Mouse (Mus musculus) thymus, postnatal 0 days (tissue): Measurements from ENCODE around the gene Tmem214. TPM values are rescaled to one million over a fixed set of nuclear protein-coding genes. Genes with fewer than 3 reads are reported as not detected.

ENCODE experiments used
- DNase-seq: peaks from one replicate; pipeline ENCODE4 v3.0.0-alpha.2; 2015; ENCODE audit warnings: low spot score
- polyA plus RNA-seq: library from polyadenylated mRNA; unstranded; fragments of >200 nt; fragmentation: Nextera tagmentation; extraction: Ambion mirVana; gene quantifications from 2 replicates; pipeline ENCODE4 v1.2.1, GENCODE M21; 2015

The Tmem214 gene
- polyA plus RNA-seq: 41.7 TPM in 2 replicates

DNA sequence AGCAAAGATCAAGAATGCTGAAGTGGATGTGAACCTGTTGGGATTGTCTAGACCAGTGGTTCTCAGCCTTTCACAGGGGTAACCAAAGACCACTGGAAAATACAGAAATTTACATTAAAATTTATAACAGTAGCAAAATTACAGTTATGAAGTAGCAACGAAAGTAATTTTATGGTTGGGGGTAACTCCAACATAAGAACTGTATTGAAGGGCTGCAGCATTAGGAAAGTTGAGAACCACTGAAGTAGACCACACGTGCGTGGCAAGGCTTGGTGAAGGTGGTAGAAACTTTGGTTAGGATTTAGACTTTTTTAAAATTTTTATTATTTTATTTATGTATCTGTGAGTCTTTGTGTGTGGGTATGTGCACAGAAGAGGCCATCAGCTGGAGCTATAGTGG is at the start of gene Tmem214:
Gene Tmem214 (plus strand): TSS at position 301 of the 400 bp plus-strand sequence.
- DNase-seq: no peak

DNA sequence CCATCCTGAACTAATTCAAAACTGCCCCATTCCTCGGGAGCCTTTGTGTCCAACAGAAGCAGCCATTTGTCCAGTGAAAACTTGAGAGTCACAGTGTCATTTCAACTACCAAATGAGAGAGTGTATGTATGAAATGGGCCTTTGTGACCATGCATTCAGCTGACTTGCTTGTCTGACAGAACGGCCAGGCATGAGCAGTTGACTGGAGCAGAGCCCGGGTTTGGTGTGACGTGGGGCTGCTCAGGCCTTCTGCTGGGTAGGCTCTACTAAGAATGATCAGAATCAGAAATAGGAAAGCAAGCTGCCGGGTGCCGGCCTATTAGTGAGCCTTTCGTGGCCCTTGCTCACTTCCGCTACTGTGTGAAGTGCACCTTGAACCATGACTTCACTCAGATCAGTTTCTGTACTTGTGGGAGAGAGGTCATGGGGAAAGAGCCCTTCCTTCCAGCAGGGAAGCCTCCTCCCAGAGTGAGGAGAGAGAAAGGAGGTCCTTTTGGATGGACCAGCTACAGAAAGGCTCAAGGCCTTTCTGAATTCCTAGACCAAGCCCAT is 49.0 kb upstream of the Tmem214 start:
- DNase-seq: no peak

DNA sequence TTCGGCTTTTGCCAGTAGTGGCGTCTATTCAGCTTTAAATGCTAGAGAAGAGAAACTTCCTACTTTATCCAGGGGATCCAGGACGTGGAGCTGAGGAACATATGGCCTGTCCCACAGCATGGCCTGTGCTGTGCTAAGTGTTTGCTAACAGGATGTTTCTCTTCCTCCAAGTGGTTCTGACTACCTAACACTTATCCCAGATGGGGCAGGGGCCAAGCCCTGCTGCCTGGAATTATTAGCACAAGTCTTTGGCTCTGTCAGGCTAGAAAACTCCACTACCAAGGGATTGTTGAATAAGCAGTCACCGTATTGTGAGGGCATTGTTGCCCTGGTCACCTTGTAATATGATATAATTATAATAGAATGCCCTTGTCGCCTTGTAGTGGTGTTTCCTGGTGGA is 45.1 kb upstream of the Tmem214 start:
- DNase-seq: no peak

DNA sequence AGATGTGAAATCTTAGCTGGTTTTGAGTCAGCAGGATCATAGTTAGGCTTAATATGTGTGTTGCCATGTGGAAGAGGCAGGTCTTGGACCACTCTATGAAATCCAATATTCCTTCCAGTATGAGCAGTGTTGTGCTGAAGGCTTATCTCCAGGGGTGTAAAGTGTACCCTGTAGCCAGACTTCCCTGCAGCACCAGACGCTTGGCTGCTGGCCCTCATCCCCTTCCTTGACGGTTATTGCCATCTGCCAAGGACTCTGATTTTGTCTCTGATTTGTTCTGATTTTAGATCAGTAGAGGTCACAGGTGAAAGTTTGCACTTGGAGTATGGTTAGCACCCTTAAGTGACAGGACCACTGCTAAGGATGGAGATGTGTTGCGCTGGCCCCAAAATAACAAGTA is 44.7 kb upstream of the Tmem214 start:
- DNase-seq: no peak

DNA sequence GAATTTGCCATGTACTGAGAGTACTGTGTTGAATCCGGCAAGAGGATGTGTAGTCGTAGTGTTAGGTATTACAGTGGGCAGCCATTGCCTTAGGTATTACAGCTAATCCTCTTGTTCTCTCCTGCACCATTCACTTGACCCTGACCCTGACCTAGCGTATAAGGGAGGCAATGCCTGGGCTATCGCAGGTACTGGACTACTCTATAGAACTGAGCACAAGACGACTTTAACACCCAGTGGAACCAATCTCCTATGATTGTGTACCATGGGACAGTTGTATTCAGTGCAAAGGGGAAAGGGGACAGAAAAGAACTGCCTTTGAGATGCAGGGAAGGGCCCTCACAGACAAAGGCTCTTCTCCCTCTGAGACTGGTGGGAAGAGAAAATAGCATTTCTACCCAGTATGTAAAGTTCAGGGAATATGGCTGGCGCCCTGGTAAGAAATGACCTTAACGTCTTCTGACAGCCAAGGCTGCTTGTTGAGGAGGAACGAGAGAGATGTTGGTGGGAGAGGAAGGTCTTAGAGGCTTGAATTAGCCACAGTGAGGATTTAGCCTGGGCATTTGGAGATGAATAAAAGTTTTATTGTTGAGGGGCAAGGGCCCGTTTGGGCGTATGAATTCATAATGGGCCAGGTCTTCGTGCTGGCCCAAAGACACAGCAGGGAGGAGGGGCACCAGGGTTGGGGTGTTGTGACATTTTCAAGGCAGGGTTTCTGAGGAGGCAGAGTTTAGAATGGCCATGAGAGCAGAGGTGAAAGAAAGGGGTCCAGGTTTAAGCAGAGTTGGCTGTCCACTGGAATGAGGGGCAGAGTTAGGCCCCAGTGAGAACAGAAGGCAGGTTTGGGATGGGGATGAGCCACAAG is 43.5 kb upstream of the Tmem214 start:
- no peak for DNase-seq

DNA sequence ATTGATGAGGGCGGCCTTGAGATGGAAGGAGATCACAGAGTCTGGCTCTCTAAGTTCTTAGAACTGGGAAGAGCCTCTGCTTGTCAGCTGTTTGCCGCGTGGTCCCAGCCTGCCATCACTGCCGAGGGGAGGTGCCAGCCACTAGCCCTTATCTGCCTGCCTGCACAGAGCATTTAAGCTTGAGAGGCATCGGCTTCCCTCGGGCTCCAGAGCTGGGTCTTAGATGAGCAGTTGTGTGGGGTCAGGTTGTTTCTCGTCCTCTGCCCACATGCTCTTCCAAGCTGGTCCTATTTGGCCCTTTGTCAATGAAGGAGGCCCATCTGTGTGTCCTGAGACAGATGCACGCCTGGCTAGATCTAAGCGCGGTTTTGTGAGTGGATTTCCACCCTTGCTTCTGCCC is 42.6 kb upstream of the Tmem214 start:
- no peak for DNase-seq

DNA sequence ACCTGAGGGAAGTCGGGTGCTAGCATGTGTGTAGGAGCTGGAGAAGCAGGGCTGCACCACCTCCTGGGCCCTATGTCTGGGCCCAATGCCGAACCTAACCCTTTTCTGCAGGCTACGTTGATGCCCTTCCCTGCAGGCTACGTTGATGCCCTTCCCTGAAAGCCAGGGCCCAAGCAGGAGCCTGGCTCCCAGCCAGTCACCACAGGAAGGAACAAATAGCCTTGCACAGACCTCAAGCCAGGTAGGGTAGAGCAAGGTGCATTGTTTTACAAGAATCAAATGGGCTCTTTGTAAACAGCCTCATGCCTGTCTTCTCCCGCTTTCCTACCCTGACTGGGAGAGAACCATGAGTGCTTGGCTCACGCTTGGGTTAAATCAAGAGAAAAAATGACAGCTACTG is 42.0 kb upstream of the Tmem214 start:
- no peak for DNase-seq

DNA sequence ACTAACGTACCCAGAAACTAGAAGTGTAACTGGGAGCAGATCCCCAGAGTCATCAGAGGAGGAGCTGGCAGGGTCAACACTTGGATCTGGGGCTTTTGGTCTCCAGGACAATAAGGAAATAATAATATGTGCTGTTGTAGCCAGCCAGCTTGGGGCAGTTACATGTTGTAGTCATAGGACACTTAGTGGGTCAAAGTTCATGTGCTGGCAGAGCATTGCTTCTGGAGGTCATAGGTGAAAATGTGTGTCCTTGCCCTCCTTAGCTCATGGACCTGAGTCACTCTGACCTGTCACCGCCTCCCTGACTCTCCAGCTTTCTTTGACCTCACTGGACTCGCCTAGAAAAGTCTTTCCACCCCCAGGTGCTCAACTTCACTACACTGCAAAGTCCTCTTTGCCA is 34.4 kb upstream of the Tmem214 start:
- DNase-seq: no peak

DNA sequence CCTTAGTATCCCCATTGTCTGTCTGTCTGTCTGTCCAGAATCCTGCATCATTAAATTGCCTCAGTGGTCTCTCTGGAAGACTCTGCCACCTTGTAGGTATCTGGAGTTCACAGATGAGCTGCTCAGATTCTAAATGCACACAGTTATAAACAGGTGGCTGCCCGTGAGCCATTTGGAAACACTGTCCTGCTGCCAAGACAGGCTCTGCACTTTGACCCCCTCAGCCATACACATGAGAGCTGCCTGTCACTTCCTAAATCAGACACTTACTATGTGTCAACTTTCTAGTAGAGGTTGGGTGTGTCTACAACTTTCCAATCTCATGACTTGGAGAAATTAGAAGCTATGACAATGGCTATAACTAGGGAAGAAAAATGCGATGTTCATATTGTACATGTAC is 28.1 kb upstream of the Tmem214 start:
- no peak for DNase-seq

DNA sequence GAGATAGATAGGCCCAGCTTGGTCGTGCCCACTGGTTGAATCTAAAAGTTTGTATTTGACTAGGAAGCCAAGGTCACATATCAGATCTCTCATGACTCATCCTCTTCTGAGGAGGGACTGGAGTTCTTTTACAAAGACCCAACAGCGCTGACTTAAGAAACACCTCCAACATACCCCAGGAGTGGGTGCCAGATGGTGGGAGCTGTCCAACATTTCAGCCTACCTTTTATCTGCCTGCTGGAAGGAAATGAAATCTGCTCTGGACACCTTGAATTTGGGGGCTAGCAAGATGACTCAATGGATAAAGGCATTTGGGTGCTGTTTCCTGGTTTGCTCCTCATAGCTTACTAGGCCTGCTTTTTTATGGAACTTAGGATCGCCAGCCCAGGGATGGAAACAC is 25.9 kb upstream of the Tmem214 start:
- peak; percentile 3 for DNase-seq

DNA sequence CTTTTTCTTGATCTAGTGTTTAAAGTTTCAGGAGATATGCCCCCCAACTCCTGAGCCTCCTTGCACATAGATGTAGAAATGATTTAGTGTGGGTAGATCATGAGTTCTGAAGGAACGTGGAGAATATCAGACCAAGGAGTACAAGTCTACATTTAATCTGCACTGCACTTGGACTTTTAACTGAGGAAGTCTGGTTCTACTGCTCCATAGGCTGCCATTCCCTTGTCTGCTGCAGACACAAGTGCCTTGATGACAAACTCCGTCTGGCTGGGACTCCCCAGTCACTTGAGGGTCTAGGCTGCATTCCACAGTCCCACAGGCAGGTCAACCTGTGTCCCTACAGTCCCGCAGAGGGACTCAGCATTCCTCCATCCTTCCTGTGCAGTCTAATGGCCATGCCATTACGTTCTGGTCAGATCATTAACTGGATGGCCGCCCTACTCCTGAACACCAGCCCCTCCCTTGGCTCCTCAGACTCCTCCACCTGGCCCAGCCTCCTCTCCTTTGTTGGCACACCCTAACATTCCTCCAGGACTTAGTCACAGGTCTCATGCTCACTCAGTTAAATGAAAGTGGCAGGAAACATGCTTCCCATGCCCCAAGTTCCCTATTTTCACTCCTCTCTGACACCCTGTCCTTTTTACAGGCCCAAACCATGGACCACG is 17.8 kb upstream of the Tmem214 start:
- no peak for DNase-seq

DNA sequence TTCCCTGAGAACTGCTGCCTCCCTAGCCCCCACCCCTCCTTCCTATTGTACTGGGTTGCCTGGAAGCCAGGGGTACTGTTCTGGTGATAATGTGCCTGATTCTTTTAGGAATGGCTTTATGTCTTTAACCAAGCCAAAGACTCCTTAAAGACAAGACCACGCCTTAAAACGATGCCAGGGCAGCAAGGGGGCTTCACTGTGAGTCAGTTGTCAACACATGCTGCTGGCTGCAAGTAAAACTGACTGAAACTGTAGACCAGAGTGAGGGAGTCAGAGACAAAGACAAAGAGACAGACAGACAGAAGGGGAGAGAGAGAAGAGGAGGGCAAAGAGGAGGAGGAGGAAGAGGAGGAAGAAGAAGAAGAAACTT is 17.3 kb upstream of the Tmem214 start:
- no peak for DNase-seq

DNA sequence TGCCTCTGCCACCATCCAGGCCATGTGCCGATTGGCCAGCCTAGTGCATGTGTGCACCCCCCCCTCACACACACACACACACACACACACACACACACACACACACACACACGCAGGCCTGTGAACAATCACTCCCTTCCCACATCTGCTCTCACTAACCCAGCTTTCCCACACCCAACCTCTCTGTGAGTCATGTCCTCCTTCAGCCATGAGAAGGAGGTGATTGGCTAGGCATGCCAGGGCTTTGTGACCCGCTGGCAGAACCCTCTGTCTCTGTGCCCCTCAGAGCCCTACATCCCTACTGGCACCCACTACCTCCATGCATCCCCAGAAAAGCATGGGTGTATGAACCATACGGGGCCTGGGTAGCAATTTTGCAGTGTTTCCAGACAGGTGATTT is 14.3 kb upstream of the Tmem214 start:
- no peak for DNase-seq

DNA sequence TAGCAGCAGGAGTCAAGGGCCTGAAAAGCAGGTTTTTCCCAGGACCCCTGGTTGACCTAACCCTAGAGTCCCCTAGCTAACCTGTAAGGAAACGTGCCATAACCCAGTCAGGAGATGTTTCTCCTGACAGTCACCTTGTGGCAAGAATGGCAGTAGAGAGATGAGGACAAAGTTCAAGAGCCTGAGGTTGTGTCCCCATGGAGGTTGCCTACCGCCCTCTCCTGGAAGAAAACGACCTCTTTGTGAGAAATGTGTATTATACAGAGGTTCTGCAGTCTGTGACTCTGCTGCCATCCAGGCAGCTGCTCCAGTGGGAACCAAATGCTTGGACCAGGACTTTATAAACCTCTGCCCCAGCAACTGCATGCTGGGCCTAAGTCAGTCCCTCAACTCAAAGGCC is 12.1 kb upstream of the Tmem214 start:
- DNase-seq: peak; percentile 16

DNA sequence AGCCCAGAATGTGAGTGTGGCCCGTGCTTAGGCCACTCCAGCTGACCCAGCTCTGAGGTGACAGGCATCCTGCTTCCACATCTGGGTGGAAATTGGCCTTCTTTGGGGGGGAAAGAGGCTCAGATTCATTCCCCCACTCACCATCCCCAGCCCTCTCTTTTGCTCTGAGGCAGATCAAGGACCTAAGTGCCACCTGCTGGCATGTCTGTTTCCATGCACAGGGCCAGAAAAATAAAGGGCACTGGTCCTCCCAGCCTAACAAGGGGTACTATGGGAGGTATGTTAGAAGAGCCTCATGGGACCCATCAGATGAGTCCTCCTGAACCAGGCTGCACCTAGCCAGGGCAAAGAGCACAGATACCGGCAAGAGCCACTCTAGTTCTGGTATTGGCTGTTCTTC is 11.7 kb upstream of the Tmem214 start:
- peak; percentile 4 for DNase-seq

DNA sequence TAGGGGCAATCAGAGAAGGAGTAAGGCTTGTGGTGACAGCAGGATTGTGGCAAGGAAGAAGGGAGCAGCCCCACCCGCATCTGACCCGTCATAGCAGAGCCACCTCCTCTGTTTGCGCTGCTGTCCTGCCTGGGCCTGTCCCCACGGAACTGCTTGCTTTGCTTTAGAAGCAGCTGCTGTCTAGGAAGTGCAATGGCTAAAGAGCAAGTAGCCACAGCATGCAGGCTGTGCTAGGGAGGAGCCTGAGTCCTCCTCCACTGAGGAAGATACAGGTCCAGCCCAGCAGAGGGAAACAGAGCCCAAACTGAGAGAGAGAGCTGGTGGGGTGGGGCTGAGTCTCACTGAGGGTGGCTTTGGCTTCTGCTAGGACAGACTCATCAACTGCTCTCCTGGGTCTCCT is 4.0 kb upstream of the Tmem214 start:
- peak; percentile 11 for DNase-seq

DNA sequence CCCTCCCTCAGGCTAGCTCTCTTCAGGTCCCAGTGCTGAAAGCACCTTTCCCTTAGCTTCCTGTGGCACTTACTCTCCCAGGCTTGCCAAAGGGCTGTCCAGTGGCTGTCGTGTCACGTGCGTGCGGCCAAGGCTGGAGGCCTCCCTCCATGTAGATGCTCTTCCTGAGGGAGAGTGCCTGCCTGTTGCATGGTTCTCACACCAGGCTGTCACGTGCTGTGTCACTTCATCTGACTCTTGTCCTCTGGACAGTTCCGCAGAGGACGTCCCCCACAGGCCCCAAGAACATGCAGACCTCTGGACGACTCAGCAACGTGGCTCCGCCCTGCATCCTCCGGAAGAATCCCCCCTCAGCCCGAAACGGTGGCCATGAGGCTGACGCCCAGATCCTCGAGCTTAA is 3.5 kb upstream of the Tmem214 start:
- no peak for DNase-seq

DNA sequence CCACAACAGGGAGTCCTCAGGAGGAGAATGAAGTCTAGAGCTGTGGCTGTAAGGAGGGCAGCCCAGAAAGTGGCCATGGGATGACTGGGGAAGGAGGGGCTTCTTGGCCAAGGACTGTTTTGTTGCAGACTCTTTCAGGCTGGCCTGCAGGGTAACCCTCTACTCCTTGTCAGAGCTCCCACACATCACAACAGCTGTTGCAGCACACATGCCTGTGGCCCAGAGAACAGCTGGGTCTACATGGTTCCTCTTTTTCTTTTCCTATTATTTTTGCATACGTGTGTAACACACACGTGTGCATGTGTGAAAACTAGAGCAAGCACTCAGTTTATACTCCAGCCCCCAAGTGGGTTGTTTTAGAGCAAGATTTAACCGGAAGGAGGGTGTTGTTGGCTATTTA is 941 bp upstream of the Tmem214 start:
- DNase-seq: no peak

DNA sequence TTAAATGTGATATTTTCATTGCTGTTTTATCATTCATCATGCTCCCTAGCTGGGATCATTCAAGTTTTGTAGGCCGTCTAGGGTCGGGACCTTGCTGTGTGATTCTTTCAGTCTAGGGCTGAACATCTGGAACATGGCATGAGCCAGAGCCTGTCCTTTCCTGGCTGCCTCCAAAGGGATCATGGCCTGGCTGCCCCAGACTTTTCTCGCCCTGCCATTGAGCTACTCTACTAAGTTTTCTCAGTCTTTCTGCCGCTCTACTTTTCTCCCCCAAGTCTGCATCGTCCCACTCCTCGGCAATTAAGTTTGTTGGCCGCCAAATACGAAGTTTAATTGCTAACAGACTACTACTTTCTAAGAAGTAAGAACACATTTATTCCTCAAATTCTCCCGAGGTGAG is 1.2 kb downstream of the Tmem214 start:
- DNase-seq: no peak

DNA sequence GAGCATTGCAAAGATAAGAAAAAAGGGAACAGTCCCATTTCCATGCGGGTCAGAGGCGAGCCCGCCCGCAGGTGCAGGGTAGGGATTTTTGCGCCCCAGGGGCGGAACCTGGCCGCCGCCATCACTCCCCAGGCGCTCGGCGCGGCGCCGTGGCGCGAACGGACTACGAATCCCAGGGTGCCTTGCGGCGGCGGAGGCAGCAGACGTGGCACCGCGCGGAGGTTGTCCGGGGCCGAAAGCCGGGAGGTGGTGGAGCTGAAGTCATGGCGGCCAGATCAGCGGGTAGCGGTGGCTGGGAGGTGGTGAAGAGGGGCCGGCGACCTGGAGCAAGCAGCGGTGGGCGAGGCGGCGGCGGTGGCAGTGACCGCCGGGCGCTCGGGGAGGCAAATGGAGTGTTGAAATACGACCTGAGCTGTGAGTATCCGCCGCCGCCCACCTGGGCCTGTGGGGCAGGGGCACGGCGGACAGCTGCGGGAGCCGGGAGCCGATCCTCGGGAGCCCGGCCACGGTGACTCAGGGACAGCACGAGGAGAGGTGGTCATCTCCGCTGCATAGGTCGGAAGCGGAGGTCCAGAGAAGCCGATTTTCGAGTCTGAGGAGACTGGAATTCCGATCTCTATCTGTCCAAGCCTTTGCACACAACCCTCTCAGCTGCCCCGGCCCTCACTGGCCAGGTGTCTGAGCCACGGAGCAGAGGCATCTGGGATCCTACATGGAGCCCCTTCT is 1.8 kb downstream of the Tmem214 start:
- peak; percentile 87 for DNase-seq

DNA sequence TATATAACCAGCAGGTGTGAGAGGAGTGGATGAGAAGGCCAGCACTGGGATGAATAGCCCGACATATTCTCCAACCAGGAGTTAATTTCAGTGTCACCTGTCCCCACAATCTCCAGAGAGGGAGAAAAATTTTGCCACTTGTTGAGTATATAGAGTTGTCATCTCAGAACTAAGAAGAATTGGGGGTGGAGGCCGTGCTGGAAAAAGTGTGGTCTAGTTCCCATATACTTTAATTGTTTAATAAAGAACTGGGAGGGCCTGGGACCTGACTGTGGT is 2.3 kb downstream of the Tmem214 start:
- DNase-seq: no peak

DNA sequence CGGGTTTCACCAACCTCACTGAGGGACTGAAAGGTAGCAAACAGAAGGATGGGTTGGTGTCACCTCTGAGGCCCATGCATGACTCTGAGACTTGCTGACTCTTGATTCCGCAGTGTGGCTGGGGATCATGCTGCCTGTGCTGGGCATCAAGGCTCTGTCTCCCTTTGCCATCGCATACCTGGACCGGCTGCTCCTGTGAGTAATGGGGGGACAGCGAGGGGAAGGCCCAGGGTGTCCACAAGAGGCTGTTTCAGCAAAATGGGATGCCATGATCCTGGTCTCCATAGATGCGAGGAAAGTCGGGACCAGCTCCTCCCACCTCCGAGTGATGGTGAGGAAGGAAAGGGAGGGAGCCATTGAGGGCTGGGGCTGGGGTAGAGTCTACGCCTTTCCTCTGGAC is 4.8 kb downstream of the Tmem214 start:
- no peak for DNase-seq
